Mouse (Mus musculus): ENCODE results near the gene Cfap97d2. TPM values are rescaled to one million over a fixed set of nuclear protein-coding genes. Genes with fewer than 3 reads are reported as not detected.

Gene Cfap97d2
- polyA plus RNA-seq, 1 experiment = 2.5 TPM

DNA sequence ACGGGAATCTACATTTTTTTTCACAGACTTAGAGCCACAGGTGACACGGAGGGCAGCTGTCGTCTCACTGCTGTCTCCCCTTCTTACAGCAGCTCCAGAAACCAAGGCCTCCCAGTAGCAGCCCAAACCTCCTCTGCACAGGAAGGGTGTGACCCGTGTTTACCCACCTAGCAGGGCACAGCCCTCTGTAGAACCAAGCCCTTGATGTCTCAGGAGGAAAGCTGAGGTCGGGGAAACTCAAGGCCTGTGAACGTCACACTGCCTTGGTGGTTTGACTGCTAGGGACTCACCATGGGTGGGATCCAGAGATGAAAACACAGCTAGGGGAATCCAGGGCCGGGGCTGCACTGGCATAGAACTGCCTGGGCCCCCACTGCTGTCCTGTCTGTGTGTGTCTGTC is 19.3 kb upstream of the Cfap97d2 start:
- DNase-seq (ENCODE audit: extremely low spot score in 1 of 2, low spot score in 1 of 2) = no peak

DNA sequence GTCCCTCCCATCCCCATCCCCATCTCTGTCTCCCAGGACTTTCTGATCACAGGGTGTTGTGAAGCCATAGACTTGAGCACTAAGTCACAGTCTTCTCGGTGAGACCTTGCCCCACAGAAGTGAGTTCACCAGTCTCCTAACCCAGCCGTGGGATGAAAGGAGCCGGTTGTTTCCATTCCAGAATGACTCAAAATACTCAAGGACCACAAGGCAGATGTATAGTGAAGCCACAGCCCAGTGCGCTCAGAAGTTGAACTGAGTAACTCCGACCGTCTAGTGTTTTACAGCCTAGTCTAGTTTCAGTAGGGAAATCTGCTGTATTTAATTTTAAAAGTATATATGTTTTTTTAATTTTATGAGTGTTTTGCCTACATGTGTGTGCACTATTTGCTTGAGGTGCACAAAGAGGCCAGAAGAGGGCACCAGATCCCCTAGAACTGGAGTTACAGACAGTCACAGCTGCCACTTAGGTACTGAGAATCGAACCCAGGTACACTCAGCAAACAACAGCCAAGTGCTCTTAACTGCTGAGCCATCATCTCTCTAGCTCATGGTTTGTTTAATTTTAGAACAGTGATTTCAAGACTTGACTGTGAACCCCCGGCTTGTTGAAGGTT is 18.5 kb upstream of the Cfap97d2 start:
- DNase-seq (ENCODE audit: extremely low spot score in 1 of 2, low spot score in 1 of 2) = no peak

DNA sequence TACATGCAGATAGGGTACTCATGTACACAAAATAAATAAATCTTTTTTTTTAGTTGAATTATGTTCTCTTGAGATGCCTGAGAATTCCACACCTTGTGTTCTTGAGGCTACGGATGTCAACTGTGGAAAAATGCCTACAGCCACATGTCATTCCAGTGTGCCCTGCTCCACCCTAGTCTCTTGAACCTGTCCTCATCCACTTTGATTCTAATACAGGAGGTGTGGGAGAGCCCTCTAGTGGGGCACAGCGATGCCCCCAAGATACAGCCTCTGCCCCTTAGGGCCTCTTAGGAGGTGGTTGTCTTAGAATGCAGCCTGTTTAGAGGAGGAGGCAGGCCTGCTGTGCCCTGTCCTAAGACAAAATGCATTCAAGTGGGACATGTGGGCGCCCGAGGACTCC is 17.7 kb upstream of the Cfap97d2 start:
- DNase-seq (ENCODE audit: extremely low spot score in 1 of 2, low spot score in 1 of 2) = no peak

DNA sequence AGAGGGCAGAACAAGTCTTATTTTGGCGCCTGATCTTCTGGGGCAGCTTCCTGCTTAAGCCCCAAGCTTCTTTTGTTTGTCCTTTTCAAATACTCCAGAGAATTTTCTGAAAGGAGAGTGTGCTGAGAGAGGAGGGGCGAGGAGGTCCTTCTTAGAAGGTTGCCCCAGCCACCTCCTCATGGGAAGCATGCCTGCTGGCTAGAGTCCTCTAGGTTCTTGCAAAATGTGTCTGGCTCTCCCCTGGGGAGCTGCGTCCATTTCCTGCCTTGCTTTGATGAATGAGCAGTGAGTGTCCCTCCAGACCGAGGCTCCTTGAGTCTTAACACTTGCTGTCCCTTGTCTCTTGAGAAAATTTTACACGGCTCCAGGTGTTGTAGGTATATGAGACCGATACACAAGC is 17.2 kb upstream of the Cfap97d2 start:
- no peak for DNase-seq (ENCODE audit: extremely low spot score in 1 of 2, low spot score in 1 of 2)

DNA sequence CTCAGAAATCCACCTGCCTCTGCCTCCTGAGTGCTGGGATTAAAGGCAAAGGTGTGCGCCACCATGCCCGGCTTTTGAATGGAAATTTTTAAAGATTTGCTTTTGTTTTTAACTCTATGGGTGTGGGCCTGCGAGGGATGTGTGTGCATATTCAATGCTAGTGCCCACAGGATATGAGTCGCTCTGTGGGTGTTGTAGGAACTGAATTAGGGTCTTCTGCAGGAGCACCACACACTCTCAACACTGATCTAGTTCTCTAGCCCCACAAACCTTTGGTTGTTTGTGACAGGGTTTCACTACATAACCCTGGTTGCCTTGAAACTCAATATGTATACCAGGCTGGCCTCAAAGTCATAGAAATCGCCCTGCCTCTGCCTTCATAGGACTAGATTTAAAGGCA is 16.4 kb upstream of the Cfap97d2 start:
- DNase-seq (ENCODE audit: extremely low spot score in 1 of 2, low spot score in 1 of 2) = no peak

DNA sequence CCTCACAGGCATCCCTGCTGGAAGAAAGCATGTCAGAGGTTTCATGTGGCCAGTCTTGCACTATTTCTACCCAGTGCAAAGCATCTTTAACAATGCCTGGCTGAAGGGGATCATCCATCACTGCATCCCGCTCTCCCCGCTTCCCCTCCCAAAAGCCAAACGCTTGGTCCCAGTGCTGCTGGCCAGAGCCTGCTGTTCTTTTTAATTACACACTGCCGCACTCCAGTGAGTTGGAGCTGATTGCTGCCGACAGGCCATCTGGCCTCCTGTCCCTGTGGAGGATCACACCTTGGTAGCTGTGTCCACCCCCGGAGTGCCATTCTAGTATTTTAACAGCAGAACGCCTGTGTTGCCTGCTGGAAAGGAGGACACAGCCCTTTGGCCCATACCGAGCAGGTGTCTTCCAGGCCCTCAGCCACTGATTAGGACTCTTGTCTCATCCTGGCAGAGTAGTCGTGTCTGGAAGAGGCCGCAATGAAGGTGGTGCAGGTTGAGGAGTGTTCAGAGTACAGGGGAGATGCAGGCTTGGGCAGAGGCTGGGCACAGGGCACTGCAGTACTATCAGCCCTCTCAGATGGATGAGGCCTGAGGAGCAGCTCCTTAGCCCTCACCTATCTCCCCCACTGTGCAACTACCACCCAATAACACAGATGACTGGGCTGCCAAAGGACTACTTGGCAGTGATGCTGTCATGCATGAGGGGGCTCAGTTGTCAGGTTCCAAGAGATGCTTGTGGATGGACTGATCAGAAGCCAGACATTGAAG is 13.2 kb upstream of the Cfap97d2 start:
- no peak for DNase-seq (ENCODE audit: extremely low spot score in 1 of 2, low spot score in 1 of 2)

DNA sequence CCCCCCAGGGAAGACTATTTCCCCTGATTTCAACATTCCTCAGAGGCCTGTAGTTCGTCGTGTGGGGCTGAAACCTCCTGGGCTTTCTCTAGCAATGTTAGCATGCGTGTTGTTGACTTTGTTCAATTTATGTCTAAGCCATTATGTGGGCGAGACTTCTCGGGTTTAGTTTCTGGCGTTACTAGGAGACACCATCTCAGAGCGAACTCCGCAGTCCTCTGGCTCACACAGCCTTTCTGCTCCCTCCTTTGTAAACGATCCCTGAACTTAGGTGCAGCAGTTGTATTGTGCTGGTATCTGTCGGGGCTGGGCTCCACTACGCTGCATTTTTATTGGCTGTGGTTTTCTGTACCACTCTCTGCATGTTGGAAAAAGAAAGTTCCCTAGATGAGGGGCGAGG is 11.0 kb upstream of the Cfap97d2 start:
- peak in 1 of 2 experiments; percentile 23 for DNase-seq (ENCODE audit: extremely low spot score in 1 of 2, low spot score in 1 of 2)

DNA sequence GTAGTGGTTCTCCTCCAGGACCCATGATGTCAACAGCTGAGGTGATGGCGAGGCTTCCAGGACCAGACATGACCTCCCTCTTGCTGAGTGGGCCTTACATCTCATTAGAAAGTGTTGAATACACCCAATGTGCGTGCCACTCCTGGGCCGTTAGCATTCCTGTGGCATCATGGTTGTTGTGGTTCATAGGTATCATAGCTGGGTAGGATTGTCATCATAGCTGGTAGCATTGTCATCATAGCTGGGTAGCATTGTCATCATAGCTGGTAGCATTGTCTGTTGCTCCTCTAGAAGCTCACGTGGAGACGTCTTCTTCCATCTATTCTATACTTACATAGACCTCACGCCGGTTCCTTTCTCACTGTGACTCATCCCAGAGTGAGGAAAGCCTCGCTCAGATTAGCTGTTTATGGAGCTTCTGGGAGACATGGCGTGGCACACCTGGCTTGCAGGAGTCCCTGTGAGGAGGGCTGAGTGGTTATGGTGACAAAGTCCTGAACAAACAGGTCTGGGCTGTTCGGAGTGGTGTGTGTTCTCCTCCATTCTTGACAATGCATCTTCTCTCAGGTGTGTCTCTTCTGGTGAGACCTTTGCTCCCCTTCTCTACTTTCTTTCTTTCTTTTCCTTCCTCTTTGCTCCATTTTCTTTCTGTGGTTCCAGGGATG is 10.4 kb upstream of the Cfap97d2 start:
- DNase-seq (ENCODE audit: extremely low spot score in 1 of 2, low spot score in 1 of 2) = peak in 1 of 2 experiments; percentile 14

DNA sequence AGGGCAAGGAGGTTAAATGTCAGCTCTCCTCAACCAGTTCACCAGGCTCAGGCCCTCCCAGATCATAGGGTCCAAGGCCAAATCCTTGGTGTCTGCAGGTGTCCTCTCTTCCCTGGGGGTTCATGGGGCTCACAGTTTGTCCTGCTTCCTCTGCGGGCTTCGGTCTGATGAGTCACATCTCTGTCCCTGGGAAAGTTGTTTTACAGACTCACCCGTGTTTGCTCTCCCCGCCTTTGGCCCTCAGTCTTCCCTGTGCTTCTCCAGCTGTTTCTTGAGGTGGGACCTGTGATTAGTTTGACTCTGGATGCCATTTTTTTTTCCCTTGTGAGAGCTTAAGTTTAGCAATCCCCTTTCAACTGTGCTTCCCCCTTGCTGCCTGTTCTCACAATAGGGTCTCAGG is 9.5 kb upstream of the Cfap97d2 start:
- DNase-seq (ENCODE audit: extremely low spot score in 1 of 2, low spot score in 1 of 2) = no peak

DNA sequence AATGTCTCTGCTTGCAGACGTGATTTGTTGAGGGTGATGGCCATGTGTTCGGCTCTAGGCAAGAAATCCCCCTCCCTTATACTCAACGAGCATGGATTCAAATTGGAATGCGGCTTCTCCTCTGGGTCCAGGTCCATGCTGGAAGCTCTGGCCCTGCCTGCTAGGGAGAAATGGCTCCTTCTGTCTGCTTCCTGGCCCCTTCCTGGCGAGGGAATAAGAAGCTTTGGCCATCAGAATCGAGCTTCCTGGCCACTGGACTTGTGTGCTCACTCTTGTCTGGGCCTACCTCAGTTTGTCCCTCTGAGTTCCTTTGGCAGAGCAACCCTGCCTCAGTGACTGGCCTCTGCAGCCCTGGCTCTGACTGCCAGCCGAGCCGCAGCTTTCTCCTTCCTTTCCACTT is 8.5 kb upstream of the Cfap97d2 start:
- DNase-seq (ENCODE audit: extremely low spot score in 1 of 2, low spot score in 1 of 2) = no peak

DNA sequence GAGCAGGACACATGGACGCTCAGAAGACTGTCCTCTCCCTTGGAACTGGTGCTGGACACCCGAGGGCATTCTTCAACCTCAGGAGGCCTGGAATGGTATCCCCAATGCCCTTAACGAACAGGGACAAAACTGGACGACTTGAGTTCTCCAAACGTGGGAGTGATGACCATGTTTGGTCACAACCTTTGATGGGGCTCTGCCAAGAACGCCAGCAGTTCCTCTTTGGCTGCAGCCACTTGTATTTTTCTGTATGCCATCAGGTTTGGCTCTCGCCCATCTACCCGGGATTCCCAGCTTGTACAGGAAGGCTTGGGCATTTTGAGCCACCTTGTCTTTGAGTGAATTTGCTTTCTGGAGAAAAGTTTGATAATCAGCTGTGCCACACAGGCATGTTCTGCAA is 8.0 kb upstream of the Cfap97d2 start:
- no peak for DNase-seq (ENCODE audit: extremely low spot score in 1 of 2, low spot score in 1 of 2)

DNA sequence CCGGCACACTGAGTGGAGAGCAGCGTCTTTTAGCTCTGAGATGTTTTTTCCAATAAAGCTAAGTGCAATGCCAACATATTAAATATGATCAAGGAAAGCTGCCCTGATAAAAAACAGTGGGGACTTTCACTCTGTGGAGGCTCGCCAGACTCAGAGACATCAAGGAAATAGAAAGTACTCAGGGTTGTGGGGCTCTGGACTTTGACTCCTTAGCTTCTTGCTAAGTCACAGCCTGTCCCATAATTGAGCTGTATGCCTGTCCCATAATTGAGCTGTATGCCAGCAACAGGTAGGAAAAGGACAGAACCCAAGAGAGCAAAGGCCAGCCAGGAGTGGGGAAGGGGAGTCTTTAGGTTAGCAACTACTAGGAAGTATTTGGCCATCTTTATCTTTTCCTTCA is 7.4 kb upstream of the Cfap97d2 start:
- no peak for DNase-seq (ENCODE audit: extremely low spot score in 1 of 2, low spot score in 1 of 2)

DNA sequence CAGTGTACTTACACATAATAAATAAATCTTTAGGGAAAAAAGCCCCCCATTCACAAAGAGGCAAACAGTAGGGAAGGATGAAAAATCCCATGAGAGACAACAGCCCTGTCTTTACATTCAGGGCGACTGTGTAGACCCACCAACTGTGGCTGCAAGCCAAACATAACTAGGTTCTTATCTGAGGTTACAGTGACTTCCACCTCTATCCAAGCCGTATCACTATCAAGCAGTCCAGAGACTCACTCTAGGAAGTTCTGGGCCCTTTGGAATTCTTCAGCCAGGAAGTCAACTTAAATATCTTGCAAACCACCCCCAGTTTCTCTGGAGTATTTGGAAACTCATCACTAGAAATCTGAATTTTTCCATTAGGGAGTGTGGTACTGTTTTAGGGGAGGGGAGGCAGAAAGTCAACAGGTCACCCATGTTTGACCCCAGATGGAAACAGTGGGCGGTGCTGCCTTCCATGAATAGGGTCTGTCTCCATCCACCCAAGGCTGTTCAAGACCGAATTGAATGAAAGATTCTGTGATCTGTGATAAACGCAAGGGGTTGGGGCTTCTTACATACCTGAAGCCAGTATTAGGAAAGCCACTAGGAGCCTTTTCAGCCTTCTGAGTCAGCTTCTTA is 6.3 kb upstream of the Cfap97d2 start:
- no peak for DNase-seq (ENCODE audit: extremely low spot score in 1 of 2, low spot score in 1 of 2)

DNA sequence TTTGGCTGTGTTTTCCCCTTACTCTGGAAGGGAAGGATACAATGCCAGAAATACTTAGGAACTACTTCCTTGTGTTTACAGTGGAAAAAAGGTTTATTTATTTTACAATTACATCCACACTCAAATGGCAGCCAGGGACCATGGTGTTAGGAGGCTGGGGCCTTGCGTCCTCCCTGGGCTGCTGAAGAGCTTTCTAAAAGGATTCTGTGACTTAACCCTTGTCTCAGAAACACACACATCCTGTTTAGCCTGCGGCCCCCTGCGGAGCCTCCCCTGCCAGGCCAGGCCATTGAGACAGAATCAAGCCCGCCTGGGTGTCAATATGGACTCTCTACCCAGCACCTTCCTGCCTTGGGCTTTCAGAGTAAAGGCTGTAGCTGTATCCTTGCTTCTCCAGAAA is 2.9 kb upstream of the Cfap97d2 start:
- no peak for DNase-seq (ENCODE audit: extremely low spot score in 1 of 2, low spot score in 1 of 2)

DNA sequence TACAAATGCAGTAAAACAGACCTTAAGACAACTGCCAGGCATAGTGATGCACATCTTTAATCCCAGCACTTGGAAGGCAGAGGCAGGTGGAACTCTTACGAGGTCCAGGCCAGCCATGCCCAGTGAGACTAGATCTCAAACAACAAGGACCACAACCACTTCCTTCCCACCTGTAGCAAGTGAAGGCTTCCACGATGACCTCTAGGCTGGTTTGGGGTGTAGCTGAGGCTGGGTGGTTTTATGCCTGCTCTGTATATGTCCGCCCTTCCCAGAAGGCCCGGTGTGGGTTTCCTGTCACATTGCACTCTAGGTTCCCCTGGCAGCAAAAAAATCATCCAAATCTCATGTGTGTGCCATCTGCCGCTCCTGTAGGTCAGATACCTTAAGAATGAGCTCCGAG is 1.9 kb upstream of the Cfap97d2 start:
- no peak for DNase-seq (ENCODE audit: extremely low spot score in 1 of 2, low spot score in 1 of 2)

DNA sequence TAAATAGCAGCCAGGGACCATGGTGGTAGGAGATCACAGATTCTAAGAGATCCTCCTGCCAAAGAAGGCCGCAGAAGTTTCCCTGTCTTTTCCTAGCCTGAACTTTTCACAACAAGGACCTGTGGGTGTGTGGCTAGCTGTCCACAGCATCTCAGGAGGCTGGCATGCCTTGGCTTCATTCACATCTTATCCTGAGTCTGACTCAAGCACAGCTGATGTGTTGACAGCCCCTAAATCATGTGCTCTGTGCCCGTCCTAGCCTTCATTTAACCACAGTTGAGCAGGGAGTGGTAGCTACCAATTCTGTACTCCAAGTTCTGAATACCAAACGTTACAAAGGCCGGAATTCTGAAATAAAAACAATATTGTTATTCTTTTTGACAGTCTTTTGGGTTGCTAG is 1.4 kb upstream of the Cfap97d2 start:
- DNase-seq (ENCODE audit: extremely low spot score in 1 of 2, low spot score in 1 of 2) = no peak

DNA sequence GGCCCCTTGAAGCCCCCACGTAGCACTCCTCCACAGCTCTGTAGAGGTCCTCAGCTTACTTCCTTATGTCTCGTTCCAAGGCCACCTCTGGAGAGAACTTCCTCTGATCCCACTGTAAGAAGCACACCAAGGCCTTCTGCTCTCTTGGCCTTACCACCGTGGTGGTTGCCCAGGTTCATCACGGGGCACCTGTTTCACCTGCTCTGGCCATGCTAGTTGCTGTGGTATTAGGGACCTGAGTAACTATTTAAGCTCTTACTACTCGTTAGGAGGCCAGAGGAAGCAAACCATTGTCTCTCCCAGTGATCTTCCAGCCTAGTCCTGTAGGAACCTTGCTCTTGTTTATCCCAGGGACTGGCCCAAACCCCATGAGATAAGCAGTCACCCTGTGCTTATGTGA is 1.2 kb downstream of the Cfap97d2 start:
- DNase-seq (ENCODE audit: extremely low spot score in 1 of 2, low spot score in 1 of 2) = no peak

DNA sequence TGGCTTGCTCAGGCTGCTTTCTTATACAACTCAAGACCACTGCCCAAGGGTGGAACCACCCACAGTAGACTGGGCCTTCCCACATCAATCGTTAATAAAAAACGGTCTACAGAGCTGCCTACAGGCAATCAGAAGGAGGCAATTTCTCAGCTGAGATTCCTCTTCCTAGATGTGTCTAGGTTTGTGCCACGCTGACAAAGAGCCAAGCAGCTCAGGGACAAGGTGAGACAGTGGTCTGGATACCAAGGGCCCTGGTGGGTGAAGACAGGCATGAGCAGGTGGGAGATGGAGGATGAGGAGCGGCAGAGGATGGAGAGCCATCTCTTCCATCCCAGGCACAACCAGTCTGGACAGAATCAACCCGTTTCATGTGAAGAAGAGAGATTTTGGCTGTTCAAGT is 2.8 kb downstream of the Cfap97d2 start:
- no peak for DNase-seq (ENCODE audit: extremely low spot score in 1 of 2, low spot score in 1 of 2)

DNA sequence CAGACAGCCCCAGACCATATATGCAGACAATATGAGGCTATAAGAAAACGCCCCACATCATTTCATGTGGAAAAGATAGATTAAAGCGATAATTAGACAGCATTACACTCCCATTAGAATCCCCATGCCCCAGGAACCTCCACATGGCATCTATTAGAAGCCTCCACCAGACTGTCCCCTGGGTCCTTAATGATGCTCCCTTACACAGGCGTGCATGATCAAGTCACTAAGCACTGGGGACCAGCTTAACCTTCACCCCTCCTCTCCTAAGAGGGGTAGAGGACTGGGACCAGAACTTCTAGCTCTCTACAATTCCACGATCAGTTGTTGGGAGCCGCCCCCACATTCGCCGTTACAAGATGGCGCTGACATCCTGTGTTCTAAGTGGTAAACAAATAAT is 13.3 kb downstream of the Cfap97d2 start:
- no peak for DNase-seq (ENCODE audit: extremely low spot score in 1 of 2, low spot score in 1 of 2)

DNA sequence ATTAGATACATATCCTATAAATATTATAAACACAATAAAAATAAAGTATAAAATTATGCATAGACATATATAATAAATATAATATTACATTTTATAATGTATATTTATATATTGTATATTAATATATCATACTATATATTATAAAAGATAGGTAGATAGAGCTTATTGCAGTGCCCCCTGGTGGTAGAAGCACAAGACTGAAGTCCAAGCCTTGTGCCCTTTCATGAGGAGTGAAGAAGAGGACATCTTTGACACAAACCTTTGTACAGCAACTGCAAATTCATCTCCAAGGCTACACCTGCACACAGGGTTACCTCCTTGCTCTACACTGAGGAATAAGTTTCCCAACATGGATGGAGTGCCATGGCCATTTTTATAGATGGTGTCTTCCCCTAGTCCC is 20.0 kb downstream of the Cfap97d2 start:
- DNase-seq (ENCODE audit: extremely low spot score in 1 of 2, low spot score in 1 of 2) = peak in 1 of 2 experiments; percentile 78

DNA sequence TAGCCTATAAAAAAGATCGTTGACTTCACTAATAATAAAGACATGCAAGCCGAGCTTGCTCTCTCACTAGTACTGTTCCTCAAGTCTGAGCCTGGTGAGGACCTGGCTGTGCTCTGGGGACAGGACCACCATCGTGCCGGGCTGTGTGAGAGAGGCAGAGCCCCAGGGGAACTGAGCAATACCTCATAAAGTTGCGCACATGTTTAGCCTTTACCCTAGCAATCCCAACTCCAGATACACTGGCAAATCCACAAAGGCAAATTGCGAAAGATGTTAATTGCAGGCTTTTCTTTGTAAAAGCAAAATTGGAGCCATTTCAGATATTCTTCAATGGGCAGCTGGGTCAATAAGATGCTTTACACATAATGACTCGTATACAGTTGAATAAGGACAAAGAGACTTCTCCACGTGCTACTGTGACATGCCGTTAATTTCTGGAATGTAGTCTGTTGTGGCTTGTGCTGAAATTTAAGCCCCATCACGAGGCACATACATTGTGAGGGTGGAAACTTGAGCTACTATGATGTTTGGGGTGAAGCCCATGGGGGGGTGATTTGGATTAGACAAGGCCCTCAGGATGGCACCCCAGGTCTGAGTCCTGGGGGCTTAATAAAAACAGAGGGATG is 21.9 kb downstream of the Cfap97d2 start:
- DNase-seq (ENCODE audit: extremely low spot score in 1 of 2, low spot score in 1 of 2) = no peak
